Mouse (Mus musculus) kidney, postnatal 4 days (tissue): ENCODE data around the gene Krit1.
"Not testable (repeated sequence)": the region's sequence is repeated elsewhere in the genome, so short reads cannot be mapped to it uniquely, and the experiment has no call there.

Experiments used
- DNase-seq, 2 experiments: peaks; one replicate each; pipeline ENCODE4 v3.0.0; 2021; ENCODE audit warnings: mixed read lengths in 2 of 2

Gene Krit1

DNA sequence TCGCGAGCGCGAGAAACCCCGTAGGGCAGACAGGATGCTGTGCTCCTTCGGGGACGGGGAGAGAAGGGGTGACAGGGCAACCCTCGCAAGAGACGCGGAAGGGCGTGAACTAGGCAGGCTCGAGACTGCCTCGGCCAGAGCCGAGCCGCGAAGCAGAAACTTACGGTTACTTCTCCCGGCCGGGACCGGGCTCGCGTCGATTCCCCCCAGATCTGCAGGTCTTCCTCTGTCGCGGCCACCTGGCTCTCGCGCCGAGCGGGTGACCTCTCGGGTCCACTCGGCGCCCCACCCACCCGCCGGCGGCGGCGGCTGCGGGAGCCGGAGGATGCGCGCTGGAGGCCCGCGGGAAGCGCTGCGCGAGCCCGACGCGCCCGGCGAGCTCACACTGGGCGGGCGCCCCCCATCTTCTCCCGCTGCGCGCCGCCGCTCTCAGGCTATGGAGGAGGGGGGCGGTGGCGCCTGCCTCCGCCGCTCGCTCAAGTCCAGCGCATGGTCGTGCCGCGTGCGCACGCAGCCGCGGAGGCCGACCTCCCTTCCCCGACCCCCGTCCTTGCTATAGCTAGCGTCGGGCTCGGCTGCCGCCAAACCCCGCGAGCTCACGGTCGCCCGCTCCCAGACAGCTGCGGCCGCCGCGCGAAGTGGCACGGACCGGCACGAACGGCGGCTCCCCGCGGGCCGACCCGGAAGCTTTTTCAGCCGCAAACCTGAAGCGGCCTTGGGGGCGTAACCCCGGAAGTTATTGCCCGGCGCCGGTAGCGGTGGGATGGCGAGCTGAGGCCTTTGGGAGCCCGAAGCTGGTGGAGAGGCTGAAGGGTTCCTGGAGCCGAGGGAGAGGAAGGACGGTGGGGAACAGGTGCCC, at the start of gene Krit1, which contains the start of gene Ankib1:
TSS of gene Krit1 (plus strand) at position 752 of the 859 bp plus-strand sequence.
TSS of gene Ankib1 (minus strand) at position 493 of the 859 bp plus-strand sequence.
- peak; percentile 93 to 95 for DNase-seq

DNA sequence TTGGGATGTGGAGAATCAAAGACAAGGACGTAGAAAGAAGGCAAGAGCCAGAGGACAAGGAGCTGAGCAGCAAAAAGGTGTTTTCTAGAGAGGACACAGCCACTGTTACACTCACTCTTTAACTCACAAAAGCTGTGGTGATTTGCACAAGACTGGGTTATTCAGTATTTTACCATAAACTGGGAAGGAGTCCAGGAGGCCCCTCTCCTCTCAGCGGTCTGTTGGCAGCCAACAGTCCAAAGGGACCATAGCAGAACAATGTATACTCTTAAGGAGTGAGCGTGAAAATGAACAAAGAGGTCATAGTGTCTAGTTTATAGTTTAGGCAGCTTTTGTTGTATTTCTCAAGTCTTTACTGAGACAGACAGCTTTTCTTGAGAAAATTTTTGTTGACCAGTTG, 31.5 kb upstream of the Krit1 start:
- no peak for DNase-seq

DNA sequence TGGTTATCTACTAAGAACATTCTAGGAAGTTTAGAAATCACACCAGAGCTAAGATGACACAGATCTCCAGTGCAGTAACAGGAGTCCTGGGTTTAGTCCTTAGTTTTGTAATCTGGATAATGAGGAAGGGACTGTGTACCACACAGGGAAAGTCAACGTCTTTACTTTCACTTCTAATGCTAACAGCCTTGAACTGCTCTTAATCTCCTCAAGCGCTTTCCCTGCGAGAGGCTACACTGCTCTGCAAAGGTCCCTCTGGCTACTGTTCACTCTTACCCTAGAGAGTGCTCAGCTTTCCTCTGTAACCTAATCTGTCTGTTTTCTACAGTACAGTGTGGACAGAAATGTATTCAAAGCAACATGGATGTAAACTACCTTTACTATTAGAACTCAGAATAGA, 31.0 kb upstream of the Krit1 start:
- DNase-seq = no peak

DNA sequence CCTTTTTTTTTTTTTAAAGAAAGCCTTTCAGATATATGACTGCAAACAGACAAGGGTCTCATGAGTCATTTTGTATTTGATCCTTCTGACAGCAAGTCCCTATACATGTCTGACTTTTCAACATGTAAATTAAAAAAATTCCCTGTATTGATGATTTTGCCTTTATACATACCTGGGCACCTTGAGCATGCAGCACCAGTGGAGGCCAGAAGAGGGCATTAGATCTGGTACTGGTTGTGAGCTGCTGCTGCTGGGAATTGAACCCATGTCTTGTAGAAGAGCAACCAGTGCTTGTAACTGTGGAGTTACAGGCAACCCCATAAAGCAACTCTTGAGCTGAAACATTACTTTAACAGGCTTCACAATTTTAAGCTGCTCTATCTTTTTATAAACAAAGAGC, 20.3 kb upstream of the Krit1 start:
- peak; percentile 3 to 16 for DNase-seq

DNA sequence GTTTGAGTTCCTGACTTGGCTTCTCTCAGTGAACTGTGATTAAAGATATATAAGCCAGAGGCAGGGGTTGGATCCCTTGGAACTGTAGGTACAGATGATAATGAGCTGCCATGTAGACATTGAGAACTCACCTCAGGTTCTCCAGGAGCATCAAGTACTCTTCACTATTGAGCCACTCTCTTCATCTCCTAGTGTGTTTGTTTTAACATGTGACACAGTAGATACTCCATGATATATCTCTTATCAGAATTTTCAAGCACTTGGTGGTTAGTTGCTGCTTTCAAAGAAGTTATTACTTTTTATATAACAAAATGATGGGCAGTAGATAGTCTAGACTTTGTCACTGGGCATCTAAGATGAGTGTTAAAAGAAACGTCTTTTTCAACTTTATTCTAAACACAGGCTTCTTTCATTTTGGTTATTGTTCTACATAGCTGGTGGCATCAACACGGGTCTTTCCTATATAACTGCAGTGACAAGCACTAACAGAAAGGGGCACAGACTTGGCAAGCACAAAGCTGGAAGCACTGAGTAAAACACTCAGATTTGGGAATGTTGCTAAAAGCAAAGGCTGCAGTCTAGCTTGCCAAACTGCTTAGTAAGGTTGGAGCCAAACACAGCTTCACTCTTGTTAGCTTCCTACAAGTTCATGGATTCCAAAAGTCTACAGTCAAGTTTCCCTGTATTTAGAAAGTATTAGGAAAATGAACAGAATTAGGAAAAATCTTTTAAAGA, 18.9 kb upstream of the Krit1 start:
- DNase-seq = no peak

DNA sequence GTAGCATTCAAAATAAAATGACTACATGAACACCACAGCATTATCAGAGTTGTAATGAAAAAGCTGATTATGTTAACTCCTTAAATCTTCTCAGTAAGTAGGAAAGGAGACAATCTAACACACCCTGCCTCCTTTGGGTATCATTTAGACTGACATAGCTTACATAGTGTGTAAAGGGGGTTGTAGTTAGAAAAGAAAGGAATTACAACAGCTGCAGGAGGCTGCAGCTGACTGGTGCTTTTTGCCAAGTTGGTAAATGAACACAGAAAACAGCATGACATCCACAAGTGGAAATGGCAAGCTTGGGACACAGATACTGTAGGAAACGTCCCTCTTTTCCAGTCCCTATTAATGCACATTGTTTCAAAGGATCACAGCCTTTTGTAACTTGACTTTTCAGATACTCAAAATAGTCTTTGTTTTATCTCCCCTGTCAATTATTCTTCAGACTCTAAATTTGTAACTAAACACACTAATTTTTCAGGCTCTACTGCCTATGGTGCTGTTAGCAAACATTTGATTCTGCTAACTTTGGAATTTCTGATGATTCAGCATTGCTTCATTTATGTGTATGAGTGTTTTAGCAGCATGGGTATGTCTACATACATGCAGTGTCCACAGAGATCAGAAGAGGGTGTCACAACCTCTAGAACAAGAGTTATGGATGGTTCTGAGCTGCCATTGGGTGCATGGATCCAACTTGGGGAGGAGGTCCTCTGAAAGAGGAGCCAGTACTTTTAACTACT, 18.1 kb upstream of the Krit1 start:
- no peak for DNase-seq

DNA sequence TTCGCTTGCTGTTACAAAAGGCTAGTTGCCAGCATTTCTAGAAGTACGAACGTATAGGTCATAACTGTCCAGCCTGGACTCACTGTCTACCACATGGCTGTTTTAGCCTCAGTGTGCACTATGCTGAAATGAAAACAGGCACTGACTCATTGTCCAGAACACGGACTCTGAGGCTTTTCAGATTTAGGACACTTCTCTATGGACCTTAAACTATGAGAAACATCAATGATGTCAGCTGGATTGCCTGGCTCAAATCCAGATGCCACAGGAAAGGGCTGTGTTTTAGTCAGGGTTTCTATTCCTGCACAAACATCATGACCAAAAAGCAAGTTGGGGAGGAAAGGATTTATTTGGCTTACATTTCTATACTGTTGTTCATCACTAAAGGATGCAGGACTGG, 15.4 kb upstream of the Krit1 start:
- DNase-seq = peak; percentile 4 to 7

DNA sequence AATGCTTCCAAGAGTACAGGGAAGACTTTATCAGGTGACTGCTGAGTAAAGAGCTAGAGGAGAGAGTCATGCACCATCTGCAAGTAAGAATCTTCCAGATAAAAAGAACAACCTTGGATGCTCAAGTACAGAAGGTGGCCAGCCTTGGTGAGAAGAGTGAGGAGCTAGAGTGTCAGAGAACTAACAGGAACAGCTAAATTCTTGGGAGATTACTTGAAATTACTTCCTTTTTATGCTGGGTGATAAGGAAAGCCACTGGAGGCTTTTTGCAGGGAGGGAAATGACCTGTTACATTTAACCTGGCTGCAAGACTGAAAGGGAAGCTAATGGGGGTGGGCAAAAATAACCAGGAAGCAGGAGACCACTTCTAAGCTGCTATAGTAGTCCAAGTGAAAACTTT, 11.9 kb upstream of the Krit1 start:
- no peak for DNase-seq

DNA sequence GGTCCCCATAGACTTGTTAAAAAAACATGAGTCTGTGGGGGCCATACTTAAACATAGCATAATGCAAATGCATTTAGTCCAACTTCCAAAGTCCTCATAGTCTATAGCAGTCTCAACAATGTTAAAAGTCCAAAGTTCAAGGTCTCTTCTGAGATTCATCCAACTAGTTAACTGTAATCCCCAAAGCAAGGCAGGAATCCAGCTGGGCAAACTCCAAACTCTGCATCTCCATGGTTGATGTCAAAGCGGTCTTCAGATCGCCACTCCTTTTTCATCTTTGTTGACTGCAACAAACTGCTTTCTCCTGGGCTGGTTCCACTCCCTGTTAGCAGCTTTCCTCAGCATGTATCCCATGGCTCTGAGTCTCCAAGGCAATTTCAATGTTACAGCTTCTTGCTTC, 5.9 kb upstream of the Krit1 start:
- not testable (repeated sequence) for DNase-seq

DNA sequence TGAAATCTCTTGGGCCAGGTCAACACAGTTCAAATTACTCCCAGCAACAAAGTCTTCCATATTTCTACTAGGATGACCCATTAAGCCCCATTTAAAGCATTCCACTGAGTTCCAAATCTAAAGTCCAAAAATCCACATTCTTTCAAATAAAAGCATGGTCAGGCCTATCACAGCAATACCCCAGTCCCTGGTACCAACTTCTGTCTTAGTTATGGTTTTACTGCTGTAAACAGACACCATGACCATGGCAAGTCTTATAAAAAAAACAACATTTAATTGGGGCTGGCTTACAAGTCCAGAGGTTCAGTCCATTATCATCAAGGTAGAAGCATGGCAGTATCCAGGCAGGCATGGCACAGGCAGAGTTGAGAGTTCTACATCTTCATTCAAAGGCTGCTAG, 4.3 kb upstream of the Krit1 start:
- DNase-seq = not testable (repeated sequence)

DNA sequence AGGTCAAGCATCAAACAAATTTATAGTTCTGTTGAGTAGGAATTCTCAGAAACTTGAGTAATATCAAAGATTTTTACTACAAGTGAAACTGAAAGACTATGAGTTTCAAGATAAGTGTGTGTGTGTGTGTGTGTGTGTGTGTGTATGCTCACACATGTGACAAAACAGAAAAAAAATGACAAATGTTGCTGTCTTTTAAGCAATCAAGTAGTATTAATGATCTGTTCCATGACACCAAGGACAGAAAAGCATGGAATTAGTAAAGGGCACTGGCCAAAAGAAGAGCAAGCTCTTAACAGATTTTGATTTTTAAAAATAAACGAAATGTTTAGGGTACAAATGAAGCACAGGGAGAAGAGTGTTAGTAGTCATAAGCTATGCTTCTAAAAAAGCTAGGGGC, 2.9 kb upstream of the Krit1 start:
- DNase-seq = no peak

DNA sequence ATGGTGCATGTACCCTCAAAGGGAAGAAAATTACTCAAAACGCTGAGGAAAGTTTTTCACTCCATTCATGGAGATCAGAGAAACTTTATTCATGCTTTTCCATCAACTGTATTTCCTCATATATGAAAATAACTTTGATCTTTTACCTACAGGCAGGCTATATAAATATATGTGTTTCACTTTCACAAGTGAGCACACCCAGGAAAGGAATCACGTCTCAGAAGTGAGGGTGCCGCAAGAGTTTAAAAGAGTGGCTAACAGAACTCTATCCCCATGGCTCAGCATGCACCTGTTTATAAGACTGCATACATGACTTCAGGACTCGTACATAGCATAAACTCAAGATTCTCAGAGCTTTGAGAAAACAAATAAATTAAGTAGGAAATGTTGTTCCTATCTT, 2.1 kb upstream of the Krit1 start:
- no peak for DNase-seq

DNA sequence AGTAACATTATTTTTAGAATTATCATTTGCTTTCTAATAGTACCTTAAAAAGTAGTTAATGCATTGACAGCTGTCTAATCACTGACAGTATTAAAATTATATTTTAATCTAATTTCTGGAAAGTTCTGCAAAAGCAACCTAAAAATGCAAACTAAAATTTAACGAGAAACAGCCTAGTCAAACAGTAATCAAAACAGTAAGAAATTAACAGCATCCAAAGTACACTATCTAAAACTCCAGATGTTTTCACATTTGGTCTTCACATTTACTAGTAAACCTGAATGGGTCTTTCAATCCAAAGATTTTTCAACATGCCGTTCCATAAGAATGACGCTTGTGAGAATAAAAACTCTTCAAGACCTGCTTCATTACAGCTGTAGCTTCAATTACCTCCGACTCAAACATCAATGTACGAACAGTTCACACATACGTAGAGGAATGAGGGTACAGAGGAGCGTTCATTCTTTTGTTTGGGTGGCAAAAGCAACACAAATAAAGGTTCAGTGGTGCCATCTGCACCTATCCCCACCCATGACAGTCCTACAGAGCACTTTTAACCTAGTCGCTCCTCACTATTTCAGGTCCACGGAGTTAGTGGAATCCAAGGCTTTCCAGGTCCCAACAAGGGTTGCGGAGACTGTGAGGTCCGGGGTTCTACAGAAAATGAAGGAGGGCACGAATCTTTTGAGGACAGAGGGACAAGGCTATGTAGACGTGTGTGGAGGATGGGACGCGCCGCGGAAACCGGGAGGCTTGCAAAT, 1.1 kb upstream of the Krit1 start:
- DNase-seq = no peak

DNA sequence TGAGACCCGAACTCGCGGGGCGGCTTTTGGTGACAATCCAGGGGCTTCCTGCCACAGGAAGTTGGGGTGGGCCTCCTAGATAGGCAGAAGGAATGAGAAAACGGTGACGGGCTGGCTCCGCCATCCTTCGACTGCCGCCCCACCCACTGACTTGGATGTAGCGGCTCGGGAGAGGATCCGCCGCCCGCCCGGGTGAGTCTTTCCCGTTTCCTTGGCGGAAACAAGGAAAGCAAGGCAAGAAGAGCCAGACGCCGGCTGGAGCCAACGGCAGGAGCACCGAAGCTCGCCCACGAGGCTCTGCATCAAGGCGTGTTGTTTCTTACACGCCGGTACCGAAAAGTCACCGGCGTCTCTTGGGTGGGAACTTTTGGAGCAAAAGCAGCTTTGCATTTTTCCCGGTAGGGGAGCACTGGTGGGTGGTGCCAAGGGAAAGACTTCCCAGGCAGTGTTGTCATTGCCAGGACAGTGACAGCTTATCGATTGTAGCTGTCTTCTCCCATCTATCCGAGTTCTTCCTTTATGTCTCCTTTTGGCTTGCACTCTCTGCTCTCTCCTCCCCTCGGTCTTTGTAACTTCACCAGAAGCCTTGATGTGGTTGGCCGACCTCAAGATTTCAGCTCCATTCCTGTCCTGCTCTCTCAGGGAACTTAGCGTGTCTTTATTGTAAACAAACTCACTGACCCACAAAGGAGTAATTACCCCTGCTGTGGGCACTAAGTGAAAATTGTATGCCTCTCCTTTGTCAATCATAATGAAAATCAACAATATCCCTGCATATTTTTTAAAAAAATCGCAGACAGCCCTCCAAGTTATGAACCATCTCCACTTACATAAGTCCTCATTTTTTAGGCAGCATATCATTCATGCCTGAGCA, 545 bp downstream of the Krit1 start:
- DNase-seq = no peak

DNA sequence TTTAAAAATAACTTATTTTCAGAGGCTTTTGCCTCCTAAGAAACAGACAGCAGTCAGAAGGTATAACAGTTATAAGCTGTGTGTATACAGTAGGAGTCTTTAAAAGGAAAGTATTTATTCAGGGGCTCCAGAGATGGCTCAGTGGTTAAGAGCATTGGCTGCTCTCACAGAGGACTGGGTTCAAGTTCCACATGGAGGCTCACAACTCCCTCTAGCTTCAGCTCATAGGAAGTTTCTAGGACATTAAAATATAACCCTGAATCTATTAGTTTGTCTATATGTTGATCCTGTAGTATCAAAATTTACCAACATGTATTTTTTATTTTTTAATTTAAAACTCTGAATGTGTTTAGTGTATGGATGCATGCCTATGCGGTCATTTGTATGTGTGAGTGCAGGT, 5.5 kb downstream of the Krit1 start:
- no peak for DNase-seq

DNA sequence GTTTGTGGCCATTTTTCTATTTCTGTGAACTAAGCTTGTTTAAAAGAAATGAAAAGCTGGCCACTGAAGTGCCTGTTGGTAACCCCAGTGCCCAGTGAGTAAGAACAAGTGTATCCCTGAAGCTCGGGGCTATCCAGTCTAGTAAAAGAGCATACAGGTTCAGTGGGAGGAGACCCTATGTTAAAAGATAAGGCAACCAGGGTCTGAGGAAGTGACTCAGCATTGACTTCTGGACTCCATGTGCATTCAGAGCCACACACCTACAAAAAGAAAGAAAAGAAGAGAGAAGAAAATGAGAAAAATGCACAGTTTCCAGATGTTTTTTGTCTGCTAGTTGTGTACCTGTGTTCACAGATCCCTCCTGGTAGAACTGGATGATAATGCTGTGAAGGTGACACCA, 31.1 kb downstream of the Krit1 start:
- no peak for DNase-seq

DNA sequence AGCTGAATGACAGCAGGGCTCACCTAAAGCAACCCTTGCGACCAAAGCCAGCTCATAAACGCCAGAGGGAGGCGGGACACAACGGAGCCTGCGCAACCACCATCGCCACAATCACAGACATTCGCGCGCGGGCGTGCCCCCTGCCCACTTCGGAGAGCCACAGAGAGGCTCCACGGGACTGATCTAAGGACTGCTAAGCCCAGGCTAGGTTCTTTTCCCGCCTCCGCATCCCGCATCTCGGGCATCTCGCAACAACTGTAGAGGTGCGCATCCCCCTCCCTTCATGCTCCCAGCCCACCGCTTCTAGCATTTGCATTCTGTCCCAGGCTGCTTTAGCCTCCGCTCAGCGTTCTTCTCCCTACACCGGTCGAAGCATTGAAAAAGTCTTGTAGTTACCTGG, 42.0 kb downstream of the Krit1 start, which contains the start of gene Lrrd1:
TSS of gene Lrrd1 (plus strand) at position 148 of the 400 bp plus-strand sequence.
- peak; percentile 21 to 39 for DNase-seq

DNA sequence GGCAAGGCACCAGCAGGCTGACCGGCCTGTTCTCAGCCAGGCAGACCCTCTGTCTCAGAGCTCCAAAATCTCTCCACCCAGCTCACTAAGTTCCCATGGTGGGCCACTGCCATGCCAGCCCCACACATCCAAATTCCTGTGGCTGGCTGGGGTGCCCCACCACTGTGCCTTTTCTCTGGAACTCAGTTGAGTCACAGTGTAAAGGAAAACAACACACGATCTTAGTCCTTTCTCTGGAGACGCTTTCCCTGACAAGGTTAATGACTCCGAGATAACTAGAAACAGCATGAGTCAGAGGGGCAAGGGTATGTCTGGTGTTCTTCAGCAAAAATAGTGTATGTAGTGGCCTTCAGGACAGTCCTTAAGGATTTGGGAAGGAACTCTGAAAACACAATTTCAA, 67.2 kb downstream of the Krit1 start:
- DNase-seq = no peak

DNA sequence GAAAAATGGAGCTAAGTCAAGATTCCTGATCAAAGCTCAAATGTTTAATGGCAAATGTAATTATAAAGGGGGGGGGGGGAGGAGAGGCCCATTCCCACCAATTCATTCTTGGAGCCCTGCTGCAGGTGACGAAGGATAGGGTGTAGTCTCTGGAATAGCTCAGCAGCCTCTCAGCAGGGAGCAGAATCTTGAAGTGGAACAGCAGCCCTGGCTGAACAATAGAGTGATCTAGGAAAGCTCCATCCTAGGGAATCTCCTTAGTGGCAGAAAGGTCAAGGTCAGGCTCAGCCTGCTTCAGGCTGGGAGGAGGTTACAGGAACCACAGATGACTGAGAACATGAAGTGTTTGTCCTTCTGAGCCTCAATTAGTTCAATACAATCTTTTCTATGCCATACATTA, 69.4 kb downstream of the Krit1 start:
- DNase-seq = no peak

DNA sequence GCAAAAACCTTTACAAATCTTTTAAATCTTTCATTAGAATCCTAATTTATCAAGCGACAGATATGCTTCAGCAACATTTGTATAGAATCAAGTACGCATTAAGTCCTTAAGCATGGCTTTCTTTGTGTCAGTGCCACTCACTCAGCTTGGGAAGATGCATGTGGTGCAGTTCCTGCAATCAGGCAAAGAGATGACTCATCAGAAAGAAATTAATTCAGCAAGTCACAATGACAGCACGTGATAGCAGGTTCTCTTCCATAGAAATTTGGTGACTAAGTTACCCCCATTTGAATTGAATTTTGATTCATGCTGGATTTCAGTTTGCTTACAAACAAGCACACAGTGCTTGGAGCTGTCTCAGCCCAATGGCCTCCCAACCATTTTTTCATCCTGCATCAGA, 70.5 kb downstream of the Krit1 start:
- DNase-seq = no peak

DNA sequence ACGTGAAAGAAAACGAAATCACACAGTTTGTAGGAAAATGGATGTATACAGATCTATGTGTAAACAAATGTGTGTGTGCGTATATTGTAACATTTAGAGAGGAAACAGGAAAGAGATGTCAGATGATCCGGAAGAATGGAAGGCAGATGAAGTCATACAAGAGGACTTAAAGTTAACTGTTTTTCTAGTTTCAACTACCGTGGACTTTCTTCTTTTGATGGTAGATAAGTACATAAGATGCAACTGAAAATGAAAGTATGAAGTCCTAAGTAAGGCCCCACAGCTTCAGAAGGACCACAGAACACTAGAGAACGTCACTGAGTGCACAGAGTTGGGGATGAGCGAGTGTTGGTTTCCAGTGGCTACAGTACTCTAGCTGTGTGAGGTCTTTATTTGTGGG, 83.9 kb downstream of the Krit1 start:
- DNase-seq = not testable (repeated sequence)

DNA sequence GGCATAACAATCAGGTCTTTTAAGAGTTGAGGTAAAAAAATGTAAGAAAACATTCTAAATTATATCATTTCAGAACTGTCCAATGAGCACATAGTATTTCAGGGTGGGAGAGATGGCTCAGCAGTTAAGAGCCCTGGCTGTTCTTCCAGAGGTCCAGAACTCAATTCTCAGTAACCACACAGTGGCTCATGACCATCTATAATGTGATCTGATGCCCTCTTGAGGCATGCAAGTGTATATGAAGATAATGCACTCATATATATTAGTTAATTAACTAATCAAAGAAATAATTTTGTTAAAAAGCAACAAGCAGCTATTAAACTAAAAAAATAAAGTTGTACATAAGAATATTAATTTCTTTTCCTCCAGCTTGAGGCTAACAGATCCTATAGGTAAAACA, 86.2 kb downstream of the Krit1 start:
- DNase-seq = no peak
